Mouse (Mus musculus): ENCODE measurements around the gene Inhbc.

Inhbc gene

GRCm38 (mm10) chr10:127369834-127370820 lies at the start of gene Inhbc:
Gene Inhbc, minus strand, starts transcription at chr10:127370431.
- DNase-seq, result no peak

DNA sequence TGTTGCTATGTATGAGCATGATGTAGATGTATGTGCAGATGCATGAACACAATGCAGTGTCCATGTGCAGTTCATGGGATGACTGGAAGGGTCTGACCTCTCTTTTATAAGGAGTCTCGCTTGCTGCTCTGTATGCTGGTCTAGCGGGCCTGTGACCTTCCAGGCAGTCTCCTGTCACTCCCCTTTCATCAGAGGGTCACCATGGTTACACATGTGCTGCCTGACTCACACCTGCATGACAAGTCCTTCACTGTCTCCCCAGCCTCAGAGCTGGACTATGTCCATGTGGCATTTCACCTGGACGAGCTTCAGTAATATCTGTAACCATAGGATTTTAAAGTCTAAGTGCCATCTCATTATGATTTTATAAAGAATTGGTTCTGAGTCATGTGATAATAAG lies 43.9 kb upstream of the Inhbc start:
- DNase-seq, result no peak

GRCm38 (mm10) chr10:127413585-127413984 lies 43.4 kb upstream of the Inhbc start:
- DNase-seq, result no peak

DNA sequence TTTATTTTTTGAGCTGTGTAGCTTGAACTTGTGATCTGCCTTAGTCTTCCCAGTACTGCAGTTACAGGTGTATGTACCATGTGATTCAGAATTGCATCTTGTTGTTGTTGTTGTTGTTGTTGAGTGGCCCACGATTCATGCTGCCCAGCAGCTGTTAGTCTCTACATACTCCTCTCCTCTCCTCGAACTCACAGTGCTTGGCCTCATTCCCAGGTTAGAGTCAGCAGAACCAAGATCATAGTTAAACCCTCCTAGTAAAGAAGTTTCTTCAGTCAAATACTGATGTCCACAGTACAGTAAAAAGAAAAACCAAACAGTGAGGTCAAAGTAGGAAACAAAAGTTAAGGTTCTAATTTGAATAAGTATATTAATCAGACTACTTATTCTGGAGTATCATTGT lies 42.5 kb upstream of the Inhbc start:
- DNase-seq, result no peak

DNA sequence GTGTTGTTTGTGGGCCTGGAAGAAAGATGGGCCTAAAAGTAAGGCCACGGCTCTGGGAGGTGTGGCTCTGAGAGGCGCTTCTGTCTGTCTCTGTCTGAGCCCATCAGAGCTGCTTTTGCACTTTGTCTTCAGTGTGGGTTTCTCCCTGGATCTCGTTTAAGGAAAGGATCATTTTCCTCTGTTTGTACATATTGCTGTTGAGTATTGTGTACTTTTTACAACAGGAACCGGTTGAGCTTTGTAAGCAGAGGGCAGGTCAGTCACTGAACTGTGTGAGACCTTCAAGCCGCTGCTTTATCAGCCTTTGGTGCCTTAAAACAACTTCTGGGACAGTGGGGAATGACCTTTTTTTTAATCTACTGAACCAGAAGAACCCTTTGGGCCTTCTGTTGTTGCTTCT lies 41.9 kb upstream of the Inhbc start:
- no peak for DNase-seq

- peak; percentile 14 to 38 for DNase-seq
Measured at GRCm38 (mm10) chr10:127407391-127407790, 37.2 kb upstream of the Inhbc start.

- peak; percentile 28 to 42 for DNase-seq
Measured at GRCm38 (mm10) chr10:127404701-127405100, 34.5 kb upstream of the Inhbc start.

DNA sequence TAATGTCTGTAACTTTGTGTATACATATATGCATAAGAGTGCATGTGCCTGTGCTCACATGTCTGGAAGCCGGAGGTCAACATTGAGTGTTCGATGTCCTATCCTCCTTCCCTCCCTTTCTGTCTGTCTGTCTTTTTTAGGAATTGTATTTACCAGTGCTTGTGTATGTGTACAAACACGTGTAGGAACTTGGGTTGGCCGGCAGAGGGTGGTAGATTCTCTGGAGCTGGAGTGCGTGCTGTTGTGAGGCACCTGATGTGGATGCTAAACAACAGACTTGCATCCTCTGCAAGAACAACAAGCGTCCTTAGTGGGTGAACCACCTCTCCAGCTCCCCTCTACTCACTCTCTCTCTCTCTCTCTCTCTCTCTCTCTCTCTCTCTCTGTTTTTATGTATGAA lies 21.5 kb upstream of the Inhbc start:
- DNase-seq, result peak in 1 of 2 experiments; percentile 12

- DNase-seq, result no peak
Measured at GRCm38 (mm10) chr10:127381743-127382134, 11.5 kb upstream of the Inhbc start.

DNA sequence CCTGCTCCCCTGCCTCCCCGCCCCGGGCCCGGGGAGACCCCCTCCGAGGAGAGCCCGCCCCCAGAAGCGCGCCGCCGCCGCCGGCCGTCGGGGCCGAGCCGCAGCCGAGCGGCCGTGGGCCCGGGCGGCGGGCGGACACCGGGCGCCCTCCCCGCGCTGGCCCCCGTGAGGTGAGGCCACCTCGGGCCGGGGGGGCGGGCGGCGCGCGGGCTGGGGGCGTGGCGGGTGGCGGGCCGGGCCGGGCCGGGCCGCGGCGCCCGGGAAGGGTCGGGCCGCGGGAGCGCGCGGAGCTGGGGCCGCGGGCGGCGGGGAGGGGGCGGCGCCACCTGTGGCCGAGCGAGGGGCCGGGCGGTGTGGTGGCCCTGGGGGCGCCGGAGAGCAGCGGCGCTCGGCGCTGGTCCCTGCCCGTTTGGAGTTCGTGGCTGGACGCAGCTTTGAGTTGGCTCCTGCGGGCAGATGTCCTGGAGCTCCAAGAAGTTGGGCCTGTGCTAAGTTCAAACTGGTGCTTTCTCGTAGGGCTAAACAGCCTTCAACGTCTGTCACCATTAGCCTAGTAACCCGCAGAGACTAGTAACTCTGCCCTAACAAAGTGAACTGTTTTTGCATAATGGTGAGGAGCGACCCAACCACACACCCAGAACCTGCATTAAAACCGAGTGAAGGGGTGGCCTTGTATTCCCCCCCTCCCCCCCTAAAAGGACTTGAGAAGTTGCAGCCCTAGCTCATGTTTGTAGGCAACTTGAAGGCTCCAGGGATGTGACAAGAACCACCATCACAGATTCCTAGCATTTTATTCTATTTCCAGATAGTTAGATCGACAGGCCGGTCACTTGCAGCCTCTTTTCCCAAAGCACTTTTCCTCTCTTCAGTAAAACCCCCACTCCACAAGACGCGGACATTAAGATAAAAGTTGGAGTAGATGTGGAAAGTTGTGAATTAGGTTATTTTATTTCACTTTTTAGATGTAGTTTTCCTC lies 10.8 kb upstream of the Inhbc start:
- DNase-seq, result peak; percentile 71 to 82

DNA sequence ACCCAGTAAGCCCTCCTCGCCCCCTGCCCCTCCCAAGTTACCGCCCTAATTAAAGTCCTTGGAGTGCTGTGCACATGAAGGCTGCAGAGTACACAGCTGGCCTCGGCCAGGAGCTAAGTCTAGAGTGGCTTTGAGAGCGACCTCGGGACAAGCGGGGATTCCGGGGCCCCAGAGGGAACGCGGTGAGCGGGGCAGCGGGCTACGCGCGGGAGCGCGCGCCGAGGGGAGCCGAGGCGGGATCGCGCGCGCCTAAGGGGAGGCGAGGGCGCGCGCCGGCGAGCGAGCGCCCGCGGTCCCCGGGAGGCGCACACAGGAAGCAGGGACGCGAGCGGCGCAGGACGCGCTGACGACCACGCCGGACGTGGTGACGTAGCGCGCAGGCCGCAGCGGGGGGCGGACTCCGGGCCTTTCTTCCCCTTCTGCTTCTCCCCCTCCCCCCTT lies 10.0 kb upstream of the Inhbc start, which contains the start of gene R3hdm2:
Gene R3hdm2, plus strand, starts transcription at position 77 of the 441 bp plus-strand sequence.
- DNase-seq, result peak; percentile 98 to 99

- DNase-seq, result no peak
Measured at GRCm38 (mm10) chr10:127379654-127380053, 9.4 kb upstream of the Inhbc start.

- DNase-seq, result no peak
Measured at GRCm38 (mm10) chr10:127377700-127378099, 7.5 kb upstream of the Inhbc start.

DNA sequence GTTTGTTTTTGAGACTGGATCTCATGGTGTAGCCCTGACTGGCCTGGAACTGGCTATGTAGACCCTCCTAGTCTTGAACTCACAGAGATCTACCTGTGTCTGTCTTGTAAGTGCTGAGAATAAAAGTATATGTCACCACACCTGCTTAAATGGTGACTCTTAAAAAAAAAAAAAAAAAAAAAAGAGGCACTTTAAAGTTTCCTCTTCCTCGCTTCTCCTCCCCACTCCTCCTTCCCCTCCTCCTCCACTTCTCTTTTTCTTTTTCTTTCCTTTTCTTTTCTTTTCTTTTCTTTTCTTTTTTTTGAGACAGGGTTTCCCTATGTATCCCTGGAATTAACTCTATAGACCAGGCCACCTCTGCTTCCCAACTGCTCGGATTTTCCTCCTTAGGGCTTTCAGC lies 792 bp upstream of the Inhbc start:
- no peak for DNase-seq

GRCm38 (mm10) chr10:127368273-127368672 lies 2.0 kb downstream of the Inhbc start:
- DNase-seq, result no peak

- no peak for DNase-seq
Measured at GRCm38 (mm10) chr10:127367116-127367515, 3.1 kb downstream of the Inhbc start.

GRCm38 (mm10) chr10:127360714-127361113 lies 9.5 kb downstream of the Inhbc start:
- no peak for DNase-seq

DNA sequence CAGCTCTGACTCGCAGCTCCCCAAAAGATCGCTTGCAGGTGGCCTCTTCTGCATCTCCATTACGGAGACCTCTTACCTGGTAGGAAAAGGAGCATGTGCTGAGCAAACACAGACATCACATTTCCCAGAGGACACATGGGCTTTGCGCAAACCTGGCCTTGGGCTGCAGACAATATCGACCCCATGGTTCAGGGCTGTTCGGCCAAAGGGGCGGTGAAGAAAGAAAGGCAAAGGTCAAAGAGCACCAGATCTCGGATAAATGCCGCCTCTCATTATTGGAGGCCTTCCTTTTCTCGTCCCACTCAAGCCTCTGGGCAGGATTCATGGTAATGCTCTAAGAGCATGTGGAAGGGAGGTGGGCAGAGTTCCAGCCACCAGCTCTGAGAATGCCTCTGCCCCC lies 14.9 kb downstream of the Inhbc start:
- DNase-seq, result no peak

DNA sequence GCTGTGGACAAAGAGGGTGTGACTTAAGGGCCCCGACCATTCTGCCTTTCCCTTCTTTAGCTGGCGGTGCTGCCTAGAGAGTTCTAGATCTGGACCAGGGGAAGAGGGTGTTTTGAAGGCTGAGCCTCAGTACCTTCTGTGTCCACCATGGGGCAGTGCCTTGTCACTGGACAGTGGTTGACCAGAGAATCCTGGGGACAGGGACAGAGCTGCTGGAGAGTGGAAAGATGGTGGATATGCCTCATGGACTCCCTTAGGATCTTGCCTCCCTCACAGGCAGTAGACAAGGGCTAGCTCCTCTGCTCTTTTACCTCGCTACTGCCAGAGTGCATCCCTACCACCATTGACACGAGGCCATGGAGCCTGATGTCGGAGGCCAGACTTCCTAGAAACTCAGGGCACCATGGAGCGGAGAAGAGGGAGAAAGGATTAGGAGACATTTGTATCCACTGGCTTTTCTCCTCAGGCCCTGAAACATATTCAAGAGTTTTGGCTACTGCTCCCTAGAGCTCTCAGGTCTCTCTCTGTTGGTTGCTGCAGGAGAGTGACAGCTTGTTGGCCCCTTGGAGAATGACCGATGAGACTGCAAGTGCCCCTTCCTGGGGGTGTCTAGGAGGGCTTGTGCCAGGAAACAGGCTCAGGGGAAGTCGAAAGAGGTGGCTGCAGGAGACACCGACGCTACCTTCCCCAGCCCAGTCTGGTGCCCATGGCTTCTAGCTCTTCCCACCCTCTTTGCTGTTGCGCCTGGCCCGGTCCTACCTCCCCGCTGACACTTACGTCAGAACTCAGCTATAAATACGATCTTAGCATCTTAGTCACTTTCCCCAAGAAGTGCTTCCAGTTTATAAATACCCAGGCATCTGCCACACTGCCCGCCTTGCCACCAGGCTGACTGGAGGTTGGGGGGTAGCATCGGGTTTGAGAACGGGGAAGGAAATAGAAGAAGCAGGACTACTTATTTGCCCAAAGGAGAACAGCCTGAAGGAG lies 16.0 kb downstream of the Inhbc start, which contains the start of gene Inhbe:
Gene Inhbe, minus strand, starts transcription at position 503 of the 987 bp plus-strand sequence.
- peak in 1 of 2 experiments; percentile 61 for DNase-seq

DNA sequence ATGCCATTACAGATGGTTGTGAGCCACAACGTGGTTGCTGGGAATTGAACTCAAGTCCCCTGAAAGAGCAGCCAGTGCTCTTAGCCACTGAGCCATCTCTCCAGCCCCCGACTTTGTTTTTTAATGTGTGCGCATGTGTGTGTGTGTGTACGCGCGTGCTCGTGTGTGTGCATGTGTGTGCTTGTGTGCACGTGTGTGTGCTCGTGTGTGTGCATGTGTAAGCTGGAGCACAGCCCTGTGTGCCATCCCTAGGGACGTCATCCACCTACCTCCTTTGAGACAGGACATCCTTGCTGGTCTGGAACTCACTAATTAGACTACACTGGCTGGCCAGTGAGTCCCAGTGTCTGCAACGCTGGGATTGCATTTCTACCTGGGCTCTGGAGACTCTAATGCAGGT lies 17.5 kb downstream of the Inhbc start:
- no peak for DNase-seq

DNA sequence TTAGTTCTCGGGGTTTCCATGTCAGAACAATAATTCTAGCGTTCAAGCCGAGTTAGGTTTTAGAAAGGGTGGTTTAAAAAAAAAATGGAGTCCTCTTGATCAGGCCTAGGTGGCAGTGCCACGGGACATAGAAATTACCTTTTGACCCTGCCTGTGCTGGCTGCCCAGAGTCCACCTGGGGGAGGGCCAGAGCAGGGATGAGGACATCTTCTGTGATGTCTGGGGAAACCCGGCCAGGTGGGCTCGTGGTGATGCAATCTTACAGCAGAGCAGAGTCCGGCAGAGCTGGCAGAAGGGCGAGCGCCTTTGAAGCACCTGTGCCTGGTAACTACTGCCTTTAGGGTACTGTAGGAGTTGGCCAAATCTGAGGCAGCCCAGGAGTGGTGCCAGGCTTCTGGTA lies 18.0 kb downstream of the Inhbc start:
- DNase-seq, result no peak

GRCm38 (mm10) chr10:127351719-127352118 lies 18.5 kb downstream of the Inhbc start:
- no peak for DNase-seq

Data from cerebellum, postnatal 10 days (tissue).